Mouse (Mus musculus): ENCODE measurements at regions not wholly inside any gene's neighbourhood (a gene's known extent, or its start where the extent isn't known, plus 50 kb on each side); places are given as distances from the start of the nearest gene placed in this dataset.

DNA sequence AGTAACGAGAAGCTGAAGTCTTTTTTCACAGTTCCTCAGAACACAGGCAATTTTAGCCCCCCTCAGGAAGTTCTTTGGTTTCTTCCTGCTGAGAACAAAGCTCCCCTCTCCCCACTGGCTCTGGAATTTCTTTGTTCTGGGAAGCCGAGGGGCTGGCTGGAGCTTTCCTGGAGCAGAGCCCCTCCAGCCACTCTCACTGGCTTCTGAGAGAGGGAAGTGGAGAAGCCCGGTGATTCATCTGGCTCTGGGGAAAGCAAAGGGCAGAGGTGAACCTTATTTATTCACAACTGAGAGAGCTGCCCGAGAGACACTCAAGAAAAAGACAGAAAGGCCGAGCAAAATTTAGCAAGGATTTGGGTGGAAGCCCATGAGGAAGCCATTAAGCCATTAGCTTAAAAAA is 63.9 kb downstream of the Ddx3x start:
- DNase-seq (ENCODE audit: low spot score) = no peak

DNA sequence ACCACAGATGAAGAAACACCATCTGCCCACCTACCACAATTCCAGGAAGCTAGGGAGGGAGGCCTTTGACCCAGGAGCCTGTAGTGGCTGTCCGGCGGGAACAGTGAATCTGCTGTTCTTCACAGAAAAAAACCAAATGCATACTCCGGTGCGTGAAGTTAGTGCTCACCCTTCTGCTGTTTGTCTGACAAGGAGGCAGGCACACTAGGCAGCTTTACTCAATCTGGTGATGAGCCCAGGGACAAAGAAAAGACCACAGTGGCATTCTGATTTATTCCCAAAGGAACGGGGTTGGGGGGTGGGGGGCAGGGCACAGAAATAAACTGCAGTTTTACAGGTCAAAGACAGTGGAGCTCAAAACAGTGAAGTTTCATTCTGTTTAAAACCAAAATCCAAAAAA is 64.4 kb downstream of the Ddx3x start:
- no peak for DNase-seq (ENCODE audit: low spot score)

DNA sequence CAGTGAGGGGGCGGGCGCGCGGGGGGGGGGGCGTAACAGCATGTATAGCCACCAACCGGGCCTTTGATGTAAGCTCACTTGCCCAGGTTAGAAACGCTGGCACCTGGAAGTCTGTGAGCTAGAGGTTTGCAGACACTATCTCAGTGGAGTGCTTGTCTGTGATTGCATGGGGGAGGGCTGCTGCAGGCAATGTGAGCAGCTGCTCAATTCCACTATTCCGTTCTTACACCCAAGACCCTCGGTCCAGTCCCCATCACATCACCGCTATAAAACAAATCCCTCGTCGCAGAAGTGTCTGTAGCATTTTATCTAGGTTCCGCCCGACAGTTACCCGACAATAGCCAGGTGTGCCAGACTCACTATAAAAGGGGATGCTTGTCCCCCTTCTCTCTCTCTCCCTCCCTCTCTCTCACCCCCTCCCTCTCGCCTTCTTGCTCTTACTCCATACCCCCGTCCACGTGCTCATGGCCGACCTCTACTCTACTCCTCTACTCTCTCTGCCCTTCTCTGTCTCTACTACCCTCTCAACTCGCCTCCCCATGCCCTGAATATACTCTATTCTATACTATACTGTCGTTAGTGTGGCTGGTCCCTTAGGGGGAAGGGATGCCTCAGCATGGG is 65.4 kb downstream of the Ddx3x start:
- DNase-seq (ENCODE audit: low spot score) = no peak

DNA sequence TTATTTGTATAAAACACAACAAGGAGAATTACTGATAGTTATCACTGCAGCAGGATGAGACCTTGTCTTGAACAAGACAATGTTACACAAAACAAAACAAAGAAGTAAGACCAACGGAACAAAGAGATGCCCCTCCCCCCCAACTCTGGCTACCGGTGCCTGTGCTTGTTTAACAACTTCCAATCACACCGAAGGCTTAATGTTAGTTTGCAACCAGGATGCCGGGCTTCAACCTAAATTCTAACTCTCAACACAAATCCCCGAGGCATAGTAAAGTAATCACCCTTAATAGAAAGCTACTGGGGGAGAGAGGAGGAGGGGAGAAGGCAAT is 65.9 kb downstream of the Ddx3x start:
- DNase-seq (ENCODE audit: low spot score) = no peak

DNA sequence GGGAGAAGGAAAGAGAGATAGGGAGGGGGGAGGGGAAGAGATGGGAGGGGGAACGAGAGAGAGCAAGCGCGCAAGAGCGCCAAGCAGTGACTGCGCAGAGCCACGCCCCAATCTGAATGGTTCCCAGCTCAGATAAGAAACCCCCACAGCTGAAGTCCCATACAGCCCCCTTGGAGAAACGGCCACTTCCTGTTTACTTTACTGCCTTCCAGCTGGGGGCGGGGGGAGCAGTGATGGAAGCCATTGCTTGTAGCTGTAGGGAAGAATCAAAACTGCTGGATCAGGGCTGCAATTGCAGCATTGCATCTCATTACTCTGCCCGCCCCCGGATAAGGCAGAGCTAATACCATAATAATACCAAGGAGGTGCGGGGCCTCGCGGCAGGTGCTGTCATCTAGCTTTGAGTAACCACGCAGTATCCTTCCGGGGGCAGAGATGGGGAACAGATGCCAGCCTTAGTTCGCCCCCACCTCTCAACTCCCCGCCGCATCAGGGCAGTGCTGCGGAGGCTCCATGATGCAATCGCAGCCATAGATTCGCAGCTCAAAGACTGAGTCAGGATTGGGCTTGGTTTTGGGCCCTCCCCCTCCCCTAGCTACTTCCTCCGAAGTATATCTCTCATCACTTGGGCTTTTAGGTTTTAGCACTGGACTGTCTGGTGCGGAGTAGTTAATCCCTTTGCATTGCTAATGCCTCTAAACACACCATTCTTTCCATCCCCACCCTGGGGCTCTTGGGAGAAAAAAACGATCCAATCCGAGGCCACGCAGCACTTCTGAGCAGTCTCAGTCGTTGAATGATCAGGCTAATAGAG is 66.5 kb downstream of the Ddx3x start:
- DNase-seq (ENCODE audit: low spot score) = peak; percentile 78

DNA sequence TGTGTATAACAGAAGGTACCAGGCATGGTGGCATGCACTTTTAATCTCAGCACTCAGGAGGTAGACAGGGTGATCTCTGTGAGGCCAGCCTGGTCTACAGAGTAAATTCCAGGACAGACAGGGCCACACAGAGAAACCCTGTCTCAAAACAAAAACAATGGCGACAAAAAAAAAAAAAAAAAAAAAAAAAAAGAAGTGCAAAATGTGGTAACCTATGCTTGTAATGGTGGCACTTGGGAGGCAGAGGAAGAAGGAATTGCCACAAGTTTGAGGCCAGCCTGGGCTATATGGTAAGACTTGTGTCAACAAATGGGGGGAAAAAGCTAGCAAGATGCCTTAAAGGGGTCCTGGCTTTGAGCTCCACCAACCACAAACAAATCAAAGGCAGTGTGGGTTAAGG is 67.6 kb downstream of the Ddx3x start:
- DNase-seq (ENCODE audit: low spot score) = no peak

DNA sequence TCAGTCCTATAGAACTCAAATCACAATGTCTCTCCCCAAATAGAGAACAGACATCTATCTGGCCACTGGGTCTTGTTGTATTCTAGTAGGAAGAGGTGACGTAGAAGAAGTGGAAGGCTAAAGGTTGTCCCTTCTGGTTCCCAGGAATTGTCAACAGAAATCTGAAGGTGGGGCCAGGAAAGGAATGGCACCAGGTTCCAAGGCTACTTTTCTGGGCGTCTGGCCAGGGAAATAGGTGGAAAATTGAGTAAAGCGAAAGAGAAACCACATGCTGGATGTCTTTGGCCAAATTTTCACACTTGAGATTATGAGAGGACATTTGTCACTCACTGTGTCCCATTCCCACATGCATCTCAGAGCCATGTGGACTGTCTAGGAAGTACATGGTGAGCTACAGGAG is 69.7 kb downstream of the Ddx3x start:
- no peak for DNase-seq (ENCODE audit: low spot score)

DNA sequence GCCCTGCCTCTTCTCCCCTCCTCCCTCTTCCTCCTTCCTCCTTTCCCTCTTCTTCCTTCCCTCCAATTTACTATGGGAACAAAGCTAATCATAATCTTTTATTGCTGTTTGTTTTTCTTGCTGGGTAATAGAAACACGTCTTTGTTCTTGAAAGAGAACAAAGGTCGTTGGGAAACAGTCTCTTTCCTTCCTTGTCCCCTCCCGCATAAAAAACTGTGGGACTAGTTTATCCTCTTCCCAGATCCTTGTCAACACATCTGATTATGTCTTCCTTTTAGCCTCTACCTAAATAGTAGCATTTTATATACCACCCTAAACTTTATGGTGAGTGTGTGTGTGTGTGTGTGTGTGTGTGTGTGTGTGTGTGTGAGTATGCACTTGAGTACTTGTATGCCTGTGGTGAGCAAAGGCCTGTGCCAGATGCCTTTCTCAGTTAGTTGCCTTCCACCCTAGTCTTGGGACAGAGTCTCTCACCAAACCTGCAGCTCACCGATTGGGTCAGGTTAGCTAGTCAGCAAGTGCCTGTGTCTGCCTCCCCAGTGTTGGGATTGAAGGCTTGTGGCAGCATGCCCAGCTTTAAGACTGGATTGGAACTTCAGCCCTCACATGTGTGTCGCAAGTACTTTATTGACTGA is 76.5 kb downstream of the Ddx3x start:
- DNase-seq (ENCODE audit: low spot score) = no peak

DNA sequence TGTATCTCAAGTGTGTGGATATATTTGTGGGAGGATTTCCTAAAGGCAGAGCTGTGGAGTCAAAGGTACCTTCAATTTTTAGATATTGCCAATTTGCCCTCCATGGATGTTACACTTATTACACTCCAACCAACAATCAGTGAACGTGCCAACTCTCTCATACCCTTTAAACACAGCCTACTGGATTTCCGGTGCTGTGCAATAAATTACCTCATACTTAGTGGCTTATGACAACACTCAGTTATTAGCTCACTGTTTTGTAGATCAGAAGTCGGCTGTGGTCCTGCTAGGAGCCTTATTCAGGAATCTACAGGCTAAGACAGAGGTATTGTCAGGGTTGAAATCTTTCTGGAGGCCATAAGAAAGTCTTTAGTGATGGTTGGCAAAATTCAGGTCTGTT is 77.2 kb downstream of the Ddx3x start:
- no peak for DNase-seq (ENCODE audit: low spot score)

DNA sequence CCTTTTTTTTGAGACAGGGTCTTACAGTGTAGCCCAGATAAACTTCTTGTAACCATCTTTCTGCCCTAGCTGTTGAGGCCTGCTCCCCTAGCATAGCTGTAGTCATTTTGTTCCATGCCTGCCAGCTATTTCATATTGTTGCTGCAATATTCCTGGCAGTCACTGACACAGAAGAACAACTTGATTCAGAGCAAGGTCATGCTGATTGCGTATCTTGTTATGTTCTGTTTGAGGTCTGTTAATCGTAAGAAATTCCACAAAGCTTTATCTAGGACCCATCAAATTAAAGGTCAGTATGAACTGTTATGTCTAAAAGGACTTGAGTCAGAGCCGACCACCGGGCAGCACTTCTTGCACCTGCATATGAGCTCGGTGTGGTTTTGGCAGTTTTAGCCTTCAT is 79.7 kb downstream of the Ddx3x start:
- no peak for DNase-seq (ENCODE audit: low spot score)

DNA sequence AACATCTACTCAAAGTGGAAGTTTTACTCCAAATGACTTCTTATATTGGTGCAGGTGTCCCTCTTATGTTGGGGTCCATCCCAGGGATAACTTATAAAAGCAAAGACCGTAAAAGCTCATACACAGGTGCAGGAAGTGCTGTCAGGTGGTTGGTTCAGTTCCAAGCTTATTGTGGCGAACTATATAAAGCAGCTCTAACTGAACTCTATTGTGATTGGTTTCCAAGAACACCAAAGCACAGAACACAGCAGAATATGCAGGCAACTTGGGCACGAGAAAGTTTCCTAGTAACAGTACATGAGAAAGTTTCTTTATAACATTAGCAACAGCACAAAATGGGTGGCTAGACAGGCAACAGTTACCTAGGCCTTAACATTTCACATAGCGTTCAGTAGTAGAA is 89.5 kb downstream of the Ddx3x start:
- no peak for DNase-seq (ENCODE audit: low spot score)

DNA sequence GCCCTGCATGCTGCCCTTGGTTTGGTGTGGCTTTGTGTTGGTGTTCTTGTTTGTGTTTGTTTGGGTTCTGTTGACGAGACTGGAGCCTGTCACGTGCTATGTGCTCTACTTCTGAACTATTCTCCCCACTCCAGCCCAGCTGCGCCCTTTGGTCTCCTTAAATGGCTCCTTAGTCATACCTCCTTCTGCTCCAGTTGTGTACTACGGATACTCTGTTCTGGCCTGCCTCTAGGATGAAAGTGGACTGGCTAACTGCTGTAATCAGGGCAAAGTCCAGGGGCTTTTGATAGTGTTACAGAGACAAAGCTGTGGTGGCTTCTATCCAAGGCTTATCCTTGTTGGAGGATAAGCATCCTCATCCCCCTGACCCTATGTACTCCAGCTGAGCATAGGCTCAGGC is 92.0 kb downstream of the Ddx3x start:
- no peak for DNase-seq (ENCODE audit: low spot score)

DNA sequence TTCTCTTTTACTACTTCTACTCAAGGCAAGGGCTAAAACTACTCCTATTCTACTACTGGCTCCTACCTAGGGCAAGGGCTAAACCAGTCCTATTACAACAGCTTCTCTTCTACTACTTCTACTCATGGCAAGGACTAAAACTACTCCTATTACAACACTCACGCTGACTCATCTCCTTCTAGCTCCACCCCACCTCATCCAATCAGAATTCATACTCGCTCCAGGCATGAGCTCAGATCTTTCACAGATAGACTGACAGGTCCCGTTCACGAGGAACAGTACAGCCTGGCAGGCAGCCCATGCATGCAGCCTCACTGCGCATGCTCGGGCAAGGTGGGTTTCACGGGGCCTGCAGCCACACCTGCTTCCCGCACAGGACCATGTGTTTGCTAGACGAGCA is 79.6 kb upstream of the Nyx start:
- no peak for DNase-seq (ENCODE audit: low spot score)

DNA sequence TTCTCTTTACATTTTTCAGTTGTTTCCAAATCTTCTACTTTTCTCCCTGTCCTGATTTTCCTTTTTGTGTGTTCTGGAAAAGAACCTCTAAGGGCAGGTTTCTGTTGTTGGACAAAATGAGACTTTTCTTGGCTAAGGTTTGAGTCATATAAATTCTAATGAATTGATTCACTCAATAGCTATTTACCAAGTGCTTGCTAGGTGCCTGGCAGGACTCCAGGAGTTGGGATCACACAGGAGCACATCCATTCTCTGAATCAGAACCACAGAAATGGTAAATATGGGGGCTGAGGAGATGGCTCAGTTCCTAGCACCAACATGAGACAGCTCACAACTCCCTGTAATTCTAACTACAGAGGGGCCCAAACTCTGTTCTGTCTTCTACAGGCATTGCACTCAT is 67.4 kb upstream of the Nyx start:
- DNase-seq (ENCODE audit: low spot score) = peak; percentile 24

DNA sequence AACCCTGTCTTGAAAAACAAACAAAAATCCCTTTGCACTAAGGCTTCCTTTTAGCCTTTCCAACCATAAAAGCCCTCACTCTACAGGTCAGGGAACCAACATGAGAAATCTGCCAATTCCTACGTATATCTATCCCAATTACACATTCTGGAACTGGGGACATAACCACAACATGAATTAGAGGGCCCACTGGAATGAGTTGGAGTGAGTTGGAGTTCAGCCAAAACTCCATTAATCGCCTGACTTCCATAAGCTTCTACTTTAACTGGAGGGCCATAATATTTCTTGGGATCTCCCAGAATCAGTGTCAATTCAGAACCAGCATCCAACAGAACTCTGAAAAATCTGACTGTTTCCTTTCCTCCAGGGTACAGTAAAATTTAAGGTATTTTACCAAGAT is 53.2 kb upstream of the Nyx start:
- DNase-seq (ENCODE audit: low spot score) = no peak

DNA sequence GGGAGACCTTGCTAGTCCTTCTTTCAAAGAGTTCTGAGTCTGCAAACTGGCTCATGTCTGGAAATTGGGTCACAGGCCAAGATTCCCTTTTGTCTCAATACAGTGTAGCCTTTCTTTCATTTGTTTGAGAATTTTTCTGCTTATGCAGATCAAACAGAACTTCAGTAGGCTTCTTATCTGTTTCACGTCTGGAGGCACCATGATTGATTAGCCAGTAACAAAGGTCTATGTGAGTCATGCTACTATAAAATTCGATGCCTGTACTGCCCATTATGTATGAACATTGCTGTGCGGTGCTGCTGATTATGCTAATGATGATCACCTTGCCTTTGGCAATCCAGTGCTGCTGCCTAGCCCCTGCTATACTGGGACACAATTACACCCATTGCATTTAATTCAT is 52.8 kb upstream of the Nyx start:
- DNase-seq (ENCODE audit: low spot score) = no peak
